Mouse (Mus musculus): ENCODE measurements around the gene Sgca. TPM values are rescaled to one million over a fixed set of nuclear protein-coding genes. Genes with fewer than 3 reads are reported as not detected.

Gene Sgca
- polyA plus RNA-seq, 1 experiment from 2014 or later = 0.55 TPM

GRCm38 (mm10) chr11:94933584-94933983 lies 42.5 kb downstream of the Sgca start:
- no peak overlapping the region for H3K4me3 ChIP-seq (ENCODE audit: low read depth, low read length)
- H3K4me1 ChIP-seq (ENCODE audit: insufficient read depth, low read depth, low read length) = no peaks in the 10 kb centered on the region
- peak; percentile 82 for DNase-seq (ENCODE audit: low spot score)
- no peaks in the 10 kb centered on the region for H3K9me3 ChIP-seq (ENCODE audit: low read length)
- TF ChIP-seq CTCF (IDR thresholded peaks at IDR 0.05) = no peak
- TF ChIP-seq EP300 (IDR thresholded peaks at IDR 0.05) = no peak
- H3K27ac ChIP-seq (ENCODE audit: low read length) = peak overlapping the region; percentile 59; the same call in 1 of the 2 replicates
- H3K36me3 ChIP-seq (ENCODE audit: insufficient read depth, low read length) = no peaks in the 10 kb centered on the region
- H3K9ac ChIP-seq (replicated peaks; ENCODE audit: low read depth) = no peak overlapping the region
- ATAC-seq = peak; percentile 4; the same call in 1 of the 2 replicates
- peaks cover 16% of the 10 kb centered on the region; the same call in 1 of the 2 replicates for H3K27me3 ChIP-seq (replicated peaks; ENCODE audit: insufficient read depth, low read length)
- H3K4me2 ChIP-seq (replicated peaks; ENCODE audit: low read depth, low read length) = no peak overlapping the region
- 22% methylated on average over 8 of the region's 8 CpGs for WGBS

- no peak for ATAC-seq
- Histone ChIP-seq H3K36me3 (ENCODE audit: insufficient read depth, low read length) (no peaks in the 10 kb centered on the region), H3K9ac (replicated peaks; ENCODE audit: low read depth) (no peak overlapping the region), H3K27ac (ENCODE audit: low read length) (no peak overlapping the region; the same call in 1 of the 2 replicates), H3K27me3 (replicated peaks; ENCODE audit: insufficient read depth, low read length) (0 out of 2 replicates have a peak, but pooled peaks cover 3% of the 10 kb centered on the region), H3K9me3 (ENCODE audit: low read length) (no peaks in the 10 kb centered on the region), H3K4me2 (replicated peaks; ENCODE audit: low read depth, low read length) (no peak overlapping the region), H3K4me1 (ENCODE audit: insufficient read depth, low read depth, low read length) (peaks cover 8% of the 10 kb centered on the region), H3K4me3 (ENCODE audit: low read depth, low read length) (no peak overlapping the region)
- TF ChIP-seq CTCF (IDR thresholded peaks at IDR 0.05) (no peak), EP300 (IDR thresholded peaks at IDR 0.05) (no peak)
- no peak for DNase-seq (ENCODE audit: low spot score)
- 48% methylated on average over 4 of the region's 4 CpGs for WGBS
These were observed 46.0 kb downstream of the Sgca start for GRCm38 (mm10) chr11:94930151-94930550.

GRCm38 (mm10) chr11:94929599-94929998 lies 46.5 kb downstream of the Sgca start:
- no peak overlapping the region for H3K4me2 ChIP-seq (replicated peaks; ENCODE audit: low read depth, low read length)
- H3K36me3 ChIP-seq (ENCODE audit: insufficient read depth, low read length) = no peaks in the 10 kb centered on the region
- TF ChIP-seq EP300 (IDR thresholded peaks at IDR 0.05) = no peak
- TF ChIP-seq CTCF (IDR thresholded peaks at IDR 0.05) = no peak
- ATAC-seq (no peak), DNase-seq (ENCODE audit: low spot score) (no peak)
- 33% methylated on average over 9 of the region's 9 CpGs for WGBS
- H3K27ac ChIP-seq (ENCODE audit: low read length) = peak overlapping the region; percentile 88
- no peaks in the 10 kb centered on the region for H3K9me3 ChIP-seq (ENCODE audit: low read length)
- H3K4me1 ChIP-seq (ENCODE audit: insufficient read depth, low read depth, low read length) = peaks cover 8% of the 10 kb centered on the region
- H3K9ac ChIP-seq (replicated peaks; ENCODE audit: low read depth) = no peak overlapping the region
- no peak overlapping the region for H3K4me3 ChIP-seq (ENCODE audit: low read depth, low read length)
- 0 out of 2 replicates have a peak, but pooled peaks cover under 1% of the 10 kb centered on the region for H3K27me3 ChIP-seq (replicated peaks; ENCODE audit: insufficient read depth, low read length)

GRCm38 (mm10) chr11:94928820-94929219 lies 47.3 kb downstream of the Sgca start:
- H3K27ac ChIP-seq (ENCODE audit: low read length) = peak overlapping the region; percentile 88
- under 1% methylated on average over 13 of the region's 13 CpGs for WGBS
- no peak overlapping the region for H3K4me3 ChIP-seq (ENCODE audit: low read depth, low read length)
- H3K36me3 ChIP-seq (ENCODE audit: insufficient read depth, low read length) = no peaks in the 10 kb centered on the region
- ATAC-seq (peak; percentile 91), DNase-seq (ENCODE audit: low spot score) (peak; percentile 96)
- H3K4me1 ChIP-seq (ENCODE audit: insufficient read depth, low read depth, low read length) = peaks cover 8% of the 10 kb centered on the region
- H3K9me3 ChIP-seq (ENCODE audit: low read length) = no peaks in the 10 kb centered on the region
- H3K9ac ChIP-seq (replicated peaks; ENCODE audit: low read depth) = no peak overlapping the region
- H3K27me3 ChIP-seq (replicated peaks; ENCODE audit: insufficient read depth, low read length) = no peaks in the 10 kb centered on the region
- peak overlapping the region; percentile 22; the same call in 1 of the 2 replicates for H3K4me2 ChIP-seq (replicated peaks; ENCODE audit: low read depth, low read length)
- no peak for TF ChIP-seq EP300 (IDR thresholded peaks at IDR 0.05)
- TF ChIP-seq CTCF (IDR thresholded peaks at IDR 0.05) = no peak

GRCm38 (mm10) chr11:94927771-94928291 lies 48.3 kb downstream of the Sgca start:
- no peak overlapping the region for H3K4me3 ChIP-seq (ENCODE audit: low read depth, low read length)
- peaks cover 8% of the 10 kb centered on the region for H3K4me1 ChIP-seq (ENCODE audit: insufficient read depth, low read depth, low read length)
- H3K9me3 ChIP-seq (ENCODE audit: low read length) = no peaks in the 10 kb centered on the region
- no peaks in the 10 kb centered on the region for H3K27me3 ChIP-seq (replicated peaks; ENCODE audit: insufficient read depth, low read length)
- TF ChIP-seq CTCF (IDR thresholded peaks at IDR 0.05) (no peak), EP300 (IDR thresholded peaks at IDR 0.05) (no peak)
- 0 out of 2 replicates have a peak, but pooled peaks have one; percentile 8 for ATAC-seq
- H3K36me3 ChIP-seq (ENCODE audit: insufficient read depth, low read length) = no peaks in the 10 kb centered on the region
- peak overlapping the region; percentile 73 for H3K27ac ChIP-seq (ENCODE audit: low read length)
- 6% methylated on average over 5 of the region's 5 CpGs for WGBS
- peak; percentile 65 for DNase-seq (ENCODE audit: low spot score)
- H3K4me2 ChIP-seq (replicated peaks; ENCODE audit: low read depth, low read length) = no peak overlapping the region
- H3K9ac ChIP-seq (replicated peaks; ENCODE audit: low read depth) = no peak overlapping the region

GRCm38 (mm10) chr11:94926431-94926830 lies 49.7 kb downstream of the Sgca start:
- Histone ChIP-seq H3K4me2 (replicated peaks; ENCODE audit: low read depth, low read length) (no peak overlapping the region), H3K9ac (replicated peaks; ENCODE audit: low read depth) (no peak overlapping the region), H3K9me3 (ENCODE audit: low read length) (no peaks in the 10 kb centered on the region), H3K4me1 (ENCODE audit: insufficient read depth, low read depth, low read length) (peaks cover 8% of the 10 kb centered on the region), H3K27ac (ENCODE audit: low read length) (no peak overlapping the region), H3K36me3 (ENCODE audit: insufficient read depth, low read length) (no peaks in the 10 kb centered on the region), H3K4me3 (ENCODE audit: low read depth, low read length) (no peak overlapping the region), H3K27me3 (replicated peaks; ENCODE audit: insufficient read depth, low read length) (no peaks in the 10 kb centered on the region)
- DNase-seq (ENCODE audit: low spot score) (peak; percentile 68), ATAC-seq (0 out of 2 replicates have a peak, but pooled peaks have one; percentile 3)
- 49% methylated on average over 11 of the region's 11 CpGs for WGBS
- no peak for TF ChIP-seq EP300 (IDR thresholded peaks at IDR 0.05)
- TF ChIP-seq CTCF (IDR thresholded peaks at IDR 0.05) = no peak
